Mouse (Mus musculus) thymus, postnatal 0 days (tissue): ENCODE results near the gene Chd2. TPM values are rescaled to one million over a fixed set of nuclear protein-coding genes. Genes with fewer than 3 reads are reported as not detected.

ENCODE experiments used
- DNase-seq: peaks from one replicate; pipeline ENCODE4 v3.0.0-alpha.2; 2015; ENCODE audit warnings: low spot score
- polyA plus RNA-seq: library from polyadenylated mRNA; unstranded; fragments of >200 nt; fragmentation: Nextera tagmentation; extraction: Ambion mirVana; gene quantifications from 2 replicates; pipeline ENCODE4 v1.2.1, GENCODE M21; 2015

Gene Chd2
- polyA plus RNA-seq, 1 experiment from 2014 or later: 64.2 TPM

- no peak for DNase-seq
Observed at GRCm38 (mm10) chr7:73564131-73564530, 22.5 kb upstream of the Chd2 start.

- no peak for DNase-seq
Observed at GRCm38 (mm10) chr7:73561492-73562055, 19.9 kb upstream of the Chd2 start.

GRCm38 (mm10) chr7:73560811-73561210, 19.2 kb upstream of the Chd2 start:
- DNase-seq: no peak

- DNase-seq: no peak
Observed at GRCm38 (mm10) chr7:73559853-73560190, 18.2 kb upstream of the Chd2 start.

DNA sequence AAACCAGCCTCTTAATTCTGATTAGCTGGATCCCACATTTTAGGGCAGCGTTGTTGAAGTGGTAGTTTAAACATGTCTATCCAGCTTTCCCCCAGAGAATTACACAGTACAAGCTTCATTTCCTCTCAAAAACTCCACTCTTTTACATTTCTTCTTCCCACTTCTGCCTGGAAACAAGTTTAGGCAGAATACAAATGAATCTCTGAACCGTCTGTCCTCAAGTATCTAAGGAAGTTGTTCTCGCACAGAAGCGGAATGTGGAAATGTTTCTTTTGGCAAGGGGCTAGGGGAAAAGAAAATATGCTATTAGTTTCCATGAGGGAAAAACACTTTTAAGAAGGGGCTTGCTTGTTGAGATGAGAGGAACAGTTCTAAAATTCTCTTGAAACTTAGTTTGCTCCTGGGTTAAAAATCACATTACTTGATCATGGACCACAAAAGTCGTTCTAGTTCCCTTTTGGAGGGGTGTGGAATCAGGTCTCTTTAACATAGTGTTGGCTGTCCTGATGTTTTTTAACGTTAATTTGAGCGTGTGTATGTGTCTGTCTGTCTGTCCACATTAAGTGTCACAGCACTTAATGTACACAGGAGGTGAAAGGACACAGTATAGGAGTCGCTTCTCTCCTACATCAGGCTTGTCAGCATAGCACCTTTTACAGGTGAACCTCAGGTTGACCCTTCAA, 17.7 kb upstream of the Chd2 start:
- DNase-seq: no peak

DNA sequence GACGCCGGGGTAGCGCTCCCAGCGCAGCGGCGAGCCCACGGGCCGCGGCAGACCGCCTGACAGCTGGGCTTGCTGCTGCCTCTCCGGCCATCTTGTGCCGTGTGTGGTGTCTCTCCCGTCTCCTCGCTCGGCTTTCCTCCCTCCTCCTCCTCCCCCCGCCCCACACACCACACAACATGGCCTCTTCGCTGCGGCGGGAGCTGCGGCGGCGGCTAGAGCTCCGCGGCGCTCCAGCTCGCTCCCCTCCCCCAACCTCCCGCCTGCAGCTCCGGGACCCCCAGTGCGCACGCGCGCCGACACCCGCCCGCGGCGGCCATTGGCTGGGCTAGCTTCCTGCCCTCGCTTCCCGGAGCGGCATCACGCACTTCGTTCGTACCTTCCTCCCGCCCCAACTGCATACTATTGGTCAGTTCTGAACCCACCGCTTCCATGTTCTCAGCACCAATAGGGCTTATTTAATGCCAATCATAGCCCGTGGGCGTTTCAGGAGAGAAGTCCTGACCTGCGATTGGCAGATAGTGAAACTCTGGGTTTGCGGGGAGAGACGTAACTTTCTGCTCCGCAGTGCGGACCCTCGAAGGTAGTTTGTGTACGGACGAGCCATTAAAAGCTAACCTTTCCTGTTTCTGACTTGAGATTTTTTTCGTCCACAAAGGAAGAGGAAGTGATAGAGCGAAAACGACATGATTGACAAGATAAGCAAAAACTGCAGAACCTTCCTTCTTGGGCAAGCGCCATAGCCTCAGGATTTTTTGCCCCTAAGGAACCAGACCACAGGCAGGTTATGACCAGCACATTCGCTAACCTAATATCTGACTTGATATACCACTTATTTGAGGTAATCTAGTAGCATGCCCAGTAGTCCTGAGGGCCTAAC, 16.9 kb upstream of the Chd2 start:
- DNase-seq: peak; percentile 100

DNA sequence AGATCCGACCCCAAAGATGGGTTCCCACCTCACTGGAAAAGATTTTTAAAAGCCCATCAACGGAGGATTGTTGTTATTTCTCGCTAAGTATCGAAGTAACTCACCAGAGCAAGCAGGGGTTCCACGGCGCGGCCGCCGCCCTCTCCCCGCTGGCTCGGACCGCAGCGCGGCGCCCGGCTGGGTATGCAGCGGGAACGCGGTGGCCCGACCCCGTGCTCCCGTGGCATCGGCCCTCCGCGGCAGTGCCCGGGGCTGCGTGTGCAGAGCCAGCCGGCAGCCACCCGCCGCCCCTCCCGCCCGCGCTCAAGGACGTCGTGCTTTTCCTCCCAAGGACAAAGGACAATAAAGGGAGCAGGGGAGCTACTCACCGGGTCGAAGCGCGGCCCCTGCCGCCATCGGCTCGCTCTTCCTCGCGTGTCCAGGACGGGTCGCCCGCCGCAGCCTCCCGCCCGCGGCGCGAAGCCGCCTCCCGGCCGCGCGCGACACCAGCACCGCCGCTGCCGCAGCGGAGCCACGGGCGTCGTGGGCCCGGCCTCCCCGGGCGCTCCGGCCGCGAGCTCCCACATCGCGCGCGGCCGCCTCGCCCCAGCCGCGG, 16.1 kb upstream of the Chd2 start:
- DNase-seq: peak; percentile 43

DNA sequence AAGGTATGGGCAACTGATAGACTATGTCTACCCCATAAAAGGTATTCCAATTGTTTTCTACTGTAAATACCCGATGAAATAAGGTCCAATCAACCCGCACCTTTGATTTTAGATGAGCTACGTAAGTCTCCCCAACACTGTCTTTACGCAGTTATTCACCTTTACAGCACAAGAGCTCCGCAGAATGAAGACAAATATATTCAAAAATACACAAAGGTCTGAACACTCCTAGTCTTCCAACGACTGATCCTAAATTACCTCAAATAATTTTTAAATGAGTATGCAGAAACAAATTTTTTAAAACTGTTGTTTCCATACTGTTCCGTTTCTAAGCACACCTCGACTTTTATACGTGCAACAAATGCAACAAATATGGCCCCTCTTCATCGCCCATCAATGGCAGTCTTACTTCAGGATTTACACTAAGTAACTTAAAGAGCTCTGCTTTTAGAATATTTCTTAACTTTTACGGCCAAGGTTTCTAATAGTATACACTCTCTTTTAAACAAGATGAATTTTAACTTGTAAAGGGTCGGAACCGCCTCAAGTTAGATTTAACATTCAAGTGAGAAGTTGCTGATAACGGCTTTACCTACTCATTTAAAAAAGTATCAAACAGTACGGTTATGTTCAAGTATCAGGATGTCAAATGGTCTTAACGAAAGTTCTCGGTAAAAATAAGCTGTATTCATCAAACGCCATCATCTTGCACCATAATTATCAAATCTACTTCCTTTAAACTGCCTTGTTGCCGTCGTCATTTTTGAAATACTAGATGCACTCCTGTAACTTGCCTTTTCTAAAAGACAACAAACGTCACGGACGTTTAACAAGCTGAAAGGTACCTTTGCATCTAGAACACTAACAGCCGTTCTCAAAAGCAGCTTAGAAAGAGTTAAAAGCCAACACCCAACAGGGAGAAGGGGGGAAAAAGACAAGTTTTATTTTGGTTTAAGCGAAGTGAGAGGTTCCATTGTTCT, 15.3 kb upstream of the Chd2 start:
- DNase-seq: peak; percentile 74

GRCm38 (mm10) chr7:73555918-73556580, 14.4 kb upstream of the Chd2 start:
- DNase-seq: no peak

DNA sequence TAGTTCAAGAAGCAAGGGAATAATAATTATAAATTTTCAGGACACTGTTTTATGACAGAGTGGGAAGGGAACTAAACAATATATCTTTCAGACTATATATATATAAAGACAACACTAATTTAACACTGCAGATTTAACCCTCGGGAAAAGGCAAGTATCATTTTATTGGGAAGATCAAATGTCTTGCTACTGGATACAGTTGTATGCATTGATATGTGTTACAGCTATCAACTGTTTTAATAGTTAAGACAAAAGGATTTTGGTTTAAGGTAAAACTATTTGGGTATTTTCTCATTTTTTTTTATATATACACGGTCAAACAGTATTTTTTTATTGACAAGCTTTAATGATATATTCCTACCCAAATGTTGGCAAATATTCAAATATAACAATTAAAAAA, 13.2 kb upstream of the Chd2 start:
- DNase-seq: no peak

DNA sequence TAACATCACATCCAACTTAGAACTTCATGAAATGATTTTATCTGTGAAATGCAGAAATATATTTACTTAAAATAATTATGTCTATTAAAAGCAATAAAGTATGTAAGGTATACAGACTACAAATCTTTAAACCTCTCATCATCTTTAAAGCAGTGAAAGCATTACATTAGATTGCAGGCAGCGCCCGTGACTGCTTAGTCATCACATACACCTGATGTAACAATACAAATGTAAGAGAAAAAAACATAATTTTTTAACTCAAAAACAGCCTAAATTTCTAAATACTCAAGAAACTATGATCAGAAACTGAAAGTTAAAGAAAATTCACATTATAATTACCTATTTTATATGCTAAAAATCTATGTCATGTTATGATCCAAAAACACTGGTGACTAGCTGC, 11.5 kb upstream of the Chd2 start:
- no peak for DNase-seq

DNA sequence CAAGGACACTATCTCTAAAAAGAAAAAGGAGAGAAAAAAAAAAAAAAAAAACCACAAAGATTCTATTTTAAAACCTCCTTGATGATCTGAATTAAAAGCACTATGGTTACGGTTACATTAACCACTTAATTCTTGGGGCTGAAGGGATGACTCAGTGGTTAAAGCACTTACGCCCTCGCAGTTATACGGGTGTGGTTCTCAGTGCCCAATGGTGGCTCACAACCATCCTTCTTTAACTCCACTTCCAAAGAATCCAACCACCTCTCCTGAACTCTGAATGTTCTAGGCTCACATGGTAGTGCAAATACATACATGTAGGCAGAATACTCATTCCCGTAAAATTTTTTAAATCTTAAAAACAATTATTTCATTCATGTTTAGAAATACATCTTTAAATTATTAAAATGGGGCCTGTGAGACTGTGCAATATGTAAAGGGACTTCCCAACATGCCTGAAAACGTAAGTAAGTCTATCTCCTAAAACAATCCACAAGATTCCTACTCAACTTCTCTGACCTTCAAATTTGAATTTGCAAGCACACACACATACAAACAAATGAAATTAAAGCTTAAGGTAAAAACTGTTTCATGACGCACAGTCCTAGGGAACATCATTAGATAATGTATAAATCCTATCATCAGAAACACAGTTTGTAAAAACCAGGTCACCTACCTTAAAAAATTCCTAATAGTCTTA, 10.6 kb upstream of the Chd2 start:
- no peak for DNase-seq

DNA sequence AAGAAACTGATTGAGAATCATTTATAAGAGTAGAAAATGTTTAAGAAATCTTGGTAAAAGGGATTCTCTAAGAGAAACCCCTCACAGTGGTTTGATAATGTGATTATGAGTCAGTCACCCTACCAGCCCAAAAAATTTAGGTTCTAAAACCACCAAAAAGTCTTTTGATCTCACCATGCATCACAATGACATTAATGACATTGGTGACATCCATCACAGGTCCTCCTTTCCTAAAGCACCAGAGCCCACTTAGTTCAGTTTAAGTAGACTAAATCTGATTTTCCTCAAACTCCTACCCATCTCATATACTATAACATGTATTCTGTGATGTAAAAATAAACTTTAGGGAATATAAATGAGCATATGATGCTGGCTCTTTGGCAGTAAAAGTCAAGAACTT, 9.7 kb upstream of the Chd2 start:
- DNase-seq: no peak

DNA sequence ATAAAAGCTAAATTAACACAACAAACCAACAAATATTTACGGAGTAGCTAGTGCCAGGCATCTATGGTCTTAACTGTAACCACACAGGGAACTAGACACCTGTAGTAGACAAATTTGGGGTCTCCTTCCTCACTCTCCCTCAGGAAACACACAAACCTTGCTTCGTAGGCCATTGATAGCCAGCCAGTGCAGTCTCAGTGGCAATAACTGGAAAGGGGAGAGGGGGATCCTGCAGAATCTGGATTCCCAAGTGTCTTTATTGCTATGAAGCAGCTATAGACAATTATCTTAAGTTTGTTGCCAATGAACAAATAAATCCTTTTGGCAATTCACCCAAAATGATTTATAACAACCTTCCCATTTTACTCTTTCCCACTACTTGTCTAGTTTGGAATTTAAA, 6.4 kb upstream of the Chd2 start:
- DNase-seq: no peak

GRCm38 (mm10) chr7:73546561-73547510, 5.2 kb upstream of the Chd2 start:
- DNase-seq: no peak

DNA sequence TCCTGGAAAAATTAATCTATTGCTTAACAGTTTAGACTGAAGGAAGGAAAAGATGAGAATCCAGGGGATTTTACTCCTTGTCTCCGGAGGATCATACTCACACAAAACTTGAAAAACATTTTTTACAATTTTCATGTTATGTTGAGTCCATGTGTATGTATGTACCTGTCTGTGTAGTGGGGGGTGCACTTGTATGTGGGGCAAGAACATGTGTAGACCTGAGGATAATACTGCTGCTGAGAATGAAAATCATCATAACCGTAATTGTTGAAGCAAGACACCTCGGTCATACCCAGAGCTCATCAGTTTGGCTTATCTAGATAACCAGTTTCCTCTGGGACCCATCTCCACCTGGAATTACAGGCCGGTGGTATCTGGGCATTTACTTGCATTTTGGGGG, 3.4 kb upstream of the Chd2 start:
- no peak for DNase-seq

GRCm38 (mm10) chr7:73542131-73542853, 662 bp upstream of the Chd2 start:
- no peak for DNase-seq

DNA sequence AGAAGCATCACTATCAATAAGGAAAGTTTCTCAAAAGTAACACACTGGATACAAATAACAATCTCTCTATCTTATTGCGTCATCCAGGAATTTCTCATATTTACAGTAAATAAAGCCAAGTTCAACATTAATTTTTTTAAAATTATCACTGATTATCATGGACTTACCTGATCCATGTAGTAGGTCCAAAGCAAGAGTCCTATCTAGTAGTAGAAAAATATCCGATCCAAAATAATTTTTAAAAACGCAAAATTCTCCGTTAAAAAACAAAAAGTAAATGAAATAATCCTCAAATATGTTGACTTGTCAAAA, 595 bp downstream of the Chd2 start:
- DNase-seq: peak; percentile 24
